Mouse (Mus musculus) lung, postnatal 14 days (tissue): ENCODE measurements around the gene Pnpo.

Experiments used
- DNase-seq: peaks from one replicate; pipeline ENCODE4 v3.0.0; 2021

Gene Pnpo

GRCm38 (mm10) chr11:96943746-96944304 lies at the start of gene Pnpo:
Pnpo (minus strand) TSS chr11:96943986.
- DNase-seq: peak; percentile 89

GRCm38 (mm10) chr11:96992722-96993311 lies 49.0 kb upstream of the Pnpo start:
- no peak for DNase-seq

- DNase-seq: no peak
These were observed 47.7 kb upstream of the Pnpo start for GRCm38 (mm10) chr11:96991501-96991900.

GRCm38 (mm10) chr11:96987873-96988655 lies 44.3 kb upstream of the Pnpo start:
- no peak for DNase-seq

GRCm38 (mm10) chr11:96986463-96986862 lies 42.7 kb upstream of the Pnpo start:
- DNase-seq: no peak

- no peak for DNase-seq
These were observed 41.1 kb upstream of the Pnpo start for GRCm38 (mm10) chr11:96984903-96985302.

GRCm38 (mm10) chr11:96982859-96983258 lies 39.1 kb upstream of the Pnpo start, which contains the start of gene Sp2:
Sp2 (minus strand) TSS chr11:96982959.
- no peak for DNase-seq

GRCm38 (mm10) chr11:96982355-96982754 lies 38.6 kb upstream of the Pnpo start:
- DNase-seq: peak; percentile 86

GRCm38 (mm10) chr11:96981461-96981860 lies 37.7 kb upstream of the Pnpo start:
- no peak for DNase-seq

GRCm38 (mm10) chr11:96980021-96980420 lies 36.2 kb upstream of the Pnpo start:
- no peak for DNase-seq

- DNase-seq: no peak
These were observed 35.5 kb upstream of the Pnpo start for GRCm38 (mm10) chr11:96979329-96979728.

- no peak for DNase-seq
These were observed 34.8 kb upstream of the Pnpo start for GRCm38 (mm10) chr11:96978401-96979246.

- peak; percentile 97 for DNase-seq
These were observed 34.0 kb upstream of the Pnpo start for GRCm38 (mm10) chr11:96977606-96978400.

GRCm38 (mm10) chr11:96976911-96977591 lies 33.3 kb upstream of the Pnpo start:
- peak; percentile 87 for DNase-seq

- no peak for DNase-seq
These were observed 32.5 kb upstream of the Pnpo start for GRCm38 (mm10) chr11:96976379-96976687.

- no peak for DNase-seq
These were observed 32.0 kb upstream of the Pnpo start for GRCm38 (mm10) chr11:96975511-96976378.

- no peak for DNase-seq
These were observed 31.0 kb upstream of the Pnpo start for GRCm38 (mm10) chr11:96974813-96975212.

- no peak for DNase-seq
These were observed 29.7 kb upstream of the Pnpo start for GRCm38 (mm10) chr11:96973426-96973964.

GRCm38 (mm10) chr11:96972906-96973305 lies 29.1 kb upstream of the Pnpo start:
- DNase-seq: no peak

- no peak for DNase-seq
These were observed 26.6 kb upstream of the Pnpo start for GRCm38 (mm10) chr11:96970341-96970740.

- DNase-seq: peak; percentile 68
These were observed 26.0 kb upstream of the Pnpo start for GRCm38 (mm10) chr11:96969746-96970145.
